Comparison of ENCODE assay signal across 13 mouse cellular contexts in the genomic region with DNA sequence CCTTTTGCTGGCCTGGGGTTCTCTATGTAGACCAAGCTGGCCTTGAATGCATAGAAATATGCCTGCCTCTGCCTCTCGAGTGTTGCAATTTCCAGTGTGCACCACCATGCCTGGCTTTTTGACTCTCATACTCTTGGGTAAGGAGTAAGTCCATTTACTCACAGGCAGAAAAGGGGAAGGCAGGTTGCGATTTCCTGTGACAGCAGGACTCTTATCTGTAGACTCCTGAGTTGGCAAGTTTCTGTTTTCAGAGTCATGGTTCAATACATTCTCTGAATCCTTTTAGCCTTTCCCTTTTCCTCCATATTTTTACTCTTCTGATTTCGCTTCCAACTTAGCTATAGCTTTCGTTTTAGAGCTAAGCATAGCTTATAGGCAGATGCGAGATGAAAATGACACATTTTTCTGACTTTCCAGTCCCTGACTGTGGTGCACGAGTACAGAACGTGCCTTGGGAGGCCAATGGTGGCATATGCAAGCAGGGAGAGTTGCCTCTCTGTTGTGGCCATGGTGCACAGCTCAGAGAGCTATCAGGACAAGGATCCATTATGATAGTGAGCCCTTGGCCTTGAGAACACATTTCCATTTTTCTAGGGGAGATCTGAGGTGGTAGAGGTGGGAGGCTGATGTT. TPM values are rescaled to one million over a fixed set of nuclear protein-coding genes. Genes with fewer than 3 reads are reported as not detected.
A peak's percentile ranks its signal among the peaks of the same experiment; 100 is the strongest.
DNase-seq lines count a peak whose midpoint lies in the region; ATAC-seq lines count a peak whose summit lies in the region.
"Had no signal": no experiment of that assay in that cellular context is flagged by ENCODE, and none has a peak within 500 bp of the region (broad histone marks: within the 10 kb centered on the region; RNA-seq: fewer than 3 reads in every experiment).

No protein-coding gene starts in this region.

- no peaks in the 10 kb centered on the region for H3K27me3 ChIP-seq in kidney, embryonic 14.5 days (ENCODE audit: control insufficient read depth, insufficient read depth, low read length)
- H3K27me3 ChIP-seq: kidney, embryonic 15.5 days; limb, embryonic 15.5 days; midbrain, embryonic 12.5 days; neural tube, embryonic 13.5 days had no signal

- no peak overlapping the region for H3K9ac ChIP-seq in kidney, embryonic 14.5 days (ENCODE audit: low read depth, low read length)
- H3K9ac ChIP-seq: kidney, embryonic 15.5 days; limb, embryonic 15.5 days; midbrain, embryonic 12.5 days; neural tube, embryonic 13.5 days had no signal

- no peaks in the 10 kb centered on the region for H3K9me3 ChIP-seq in kidney, embryonic 14.5 days (ENCODE audit: control insufficient read depth, low read length)
- H3K9me3 ChIP-seq: kidney, embryonic 15.5 days; limb, embryonic 15.5 days; midbrain, embryonic 12.5 days; neural tube, embryonic 13.5 days had no signal

- peaks cover 19% of the 10 kb centered on the region for H3K79me2 ChIP-seq in macrophage (ENCODE audit: inconsistent target)

- H3K4me2 ChIP-seq in kidney, embryonic 14.5 days (replicated peaks; ENCODE audit: low read depth, low read length) = no peak overlapping the region
- H3K4me2 ChIP-seq: kidney, embryonic 15.5 days; limb, embryonic 15.5 days; midbrain, embryonic 12.5 days; neural tube, embryonic 13.5 days had no signal

- peaks cover 3% of the 10 kb centered on the region; the same call in 1 of the 2 replicates for H3K4me1 ChIP-seq in kidney, embryonic 14.5 days (ENCODE audit: control insufficient read depth, insufficient read depth, low read length)

- WGBS in macrophage (ENCODE audit: missing documents) = 57% methylated on average over 7 of the region's 7 CpGs
- WGBS in kidney, embryonic 14.5 days = 88% methylated on average over 7 of the region's 7 CpGs

- peak overlapping the region; percentile 52 for H3K27ac ChIP-seq in macrophage
- H3K27ac ChIP-seq in kidney, embryonic 14.5 days (ENCODE audit: low read depth, low read length) = no peak overlapping the region
- H3K27ac ChIP-seq: kidney, embryonic 15.5 days; limb, embryonic 15.5 days; midbrain, embryonic 12.5 days; neural tube, embryonic 13.5 days had no signal

- H3K4me3 ChIP-seq in macrophage (ENCODE audit: inconsistent target) = no peak overlapping the region
- H3K4me3 ChIP-seq in kidney, embryonic 14.5 days (ENCODE audit: low read length) = no peak overlapping the region
- H3K4me3 ChIP-seq: kidney, embryonic 15.5 days; limb, embryonic 15.5 days; midbrain, embryonic 12.5 days; neural tube, embryonic 13.5 days had no signal

- peak; percentile 52 for ATAC-seq in erythroid progenitor cell, adult 5-6 weeks (replicated peaks; ENCODE audit: low FRiP score, poor library complexity, severe bottlenecking)
- ATAC-seq in kidney, embryonic 14.5 days (ENCODE audit: low FRiP score, low TSS enrichment) = no peak
- no peak for ATAC-seq in frontal cortex, adult (ENCODE audit: low TSS enrichment)
- ATAC-seq: hindbrain, embryonic 16.5 days had no signal

- H3K36me3 ChIP-seq in macrophage (ENCODE audit: inconsistent target) = no peaks in the 10 kb centered on the region
- H3K36me3 ChIP-seq in kidney, embryonic 14.5 days (ENCODE audit: control insufficient read depth, insufficient read depth, low read length) = no peaks in the 10 kb centered on the region
- H3K36me3 ChIP-seq: kidney, embryonic 15.5 days; limb, embryonic 15.5 days; midbrain, embryonic 12.5 days; neural tube, embryonic 13.5 days had no signal

- peak; percentile 8 for DNase-seq in spleen, adult 12 weeks (ENCODE audit: low spot score)
- DNase-seq in spleen, adult 18-20 months = no peak
- DNase-seq in yolk sac, embryonic 10.5 days (ENCODE audit: low spot score) = peak; percentile 42
- no peak for DNase-seq in cerebellum, adult 8-10 months

RNA-seq across cellular contexts. Expression of gene Herc1, which starts 2.7 kb away (rescaled TPM):
- total RNA-seq in erythroid progenitor cell, adult 5-6 weeks (2015; ENCODE audit: low replicate concordance) = 454 and 527 TPM in 2 replicates
- 839 and 902 TPM in 2 replicates for total RNA-seq in erythroid progenitor cell, adult 5-6 weeks (2017; ENCODE audit: low replicate concordance)
- total RNA-seq in macrophage (2018; cell fraction: chromatin; rRNA removed) = 100 to 1,000 TPM; 145 to 593 (median 456) TPM
- total RNA-seq in macrophage (2018; cell fraction: cytosol; rRNA removed) = 10 to 100 TPM; 21.6 to 67.1 (median 45.1) TPM
- total RNA-seq in macrophage (2018; cell fraction: nucleus; rRNA removed) = 100 to 1,000 TPM; 106 to 353 (median 215) TPM
- 20.5 to 30.4 TPM (median 28.0 TPM) in 3 replicates for polyA plus RNA-seq in macrophage (2018)
- polyA plus RNA-seq in kidney, embryonic 14.5 days (2014; fragmentation: Nextera tagmentation; extraction: Ambion mirVana) = 14.9 and 26.9 TPM in 2 replicates

Comparison
In these comparisons a context has a peak if more than half of its experiments do, and no peak if none do; other contexts are left out.
1. DNase-seq: peak in spleen, adult 12 weeks (single experiment) and yolk sac, embryonic 10.5 days (single experiment); none in spleen, adult 18-20 months (0 of 2) and cerebellum, adult 8-10 months (single experiment).